Mouse (Mus musculus): ENCODE data around the gene Bcl2l2.

The Bcl2l2 gene

DNA sequence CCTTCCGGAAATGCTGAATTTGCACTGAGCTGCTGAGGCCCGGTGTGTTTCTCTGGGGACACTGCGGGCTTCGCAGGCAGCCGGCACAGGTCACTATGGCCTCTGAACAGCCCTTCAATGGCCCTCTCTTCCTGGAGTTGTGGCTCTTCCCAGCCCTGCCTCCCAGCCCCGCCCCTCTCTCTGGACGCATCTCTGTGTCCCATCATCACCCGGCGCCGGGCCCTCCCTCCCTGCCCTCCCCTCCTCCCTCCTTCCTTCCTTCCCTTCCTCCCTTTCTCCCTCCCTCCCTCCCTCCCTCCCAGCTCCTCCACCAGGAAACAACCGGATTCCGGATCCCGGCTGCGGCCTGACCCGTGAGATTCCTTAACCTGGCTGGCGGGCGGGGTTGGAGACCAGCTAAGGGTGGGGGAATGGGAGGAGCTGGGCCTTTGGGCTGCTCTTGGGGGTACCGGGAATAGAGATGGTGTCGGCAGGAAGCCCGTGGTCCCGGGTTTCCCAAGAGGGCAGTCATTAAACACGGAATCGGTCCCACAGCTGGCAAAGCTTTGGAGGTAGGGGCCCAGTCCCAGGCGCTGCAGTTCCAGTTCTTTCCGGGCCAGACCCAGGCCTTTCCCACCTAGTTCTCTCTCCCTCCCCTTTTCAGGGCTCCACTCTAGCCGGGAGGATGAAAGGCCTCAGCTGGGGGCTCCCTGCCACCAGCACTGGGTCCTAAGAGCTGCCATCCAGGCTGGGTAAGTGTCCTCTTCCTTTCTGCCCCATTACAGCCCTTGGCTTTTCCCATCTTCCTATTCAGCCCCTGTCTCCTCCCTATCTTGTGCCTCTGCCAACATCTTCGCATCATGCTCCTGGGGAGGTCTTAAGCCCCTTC lies at the start of gene Bcl2l2, which contains the start of gene Gm20521:
Gene Bcl2l2 (plus strand): TSS at position 224 of the 868 bp plus-strand sequence.
Gene Gm20521 (plus strand): TSS at position 288 of the 868 bp plus-strand sequence.
- peak; percentile 88 for DNase-seq (ENCODE audit: extremely low spot score, low spot score)

DNA sequence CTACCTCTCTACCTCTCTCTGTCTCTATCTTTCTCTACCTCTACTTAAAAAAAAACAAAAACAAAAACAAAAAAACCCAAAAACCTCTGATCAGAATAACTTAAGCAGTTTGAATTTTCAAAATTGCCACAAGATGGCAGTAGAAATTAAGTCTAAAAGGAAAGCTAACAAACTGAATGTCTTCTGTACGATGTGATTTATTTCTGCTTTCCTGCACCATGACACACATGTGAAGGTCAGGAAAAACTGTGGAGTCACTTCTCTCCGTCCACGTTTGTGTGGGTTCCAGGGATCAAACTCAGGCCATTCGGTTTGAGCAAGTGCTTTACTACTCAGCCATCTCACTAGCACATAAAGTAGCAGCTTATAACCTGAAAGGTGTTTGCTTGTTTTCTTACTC lies 39.7 kb upstream of the Bcl2l2 start:
- peak; percentile 20 for DNase-seq (ENCODE audit: extremely low spot score, low spot score)

GRCm38 (mm10) chr14:54855726-54856125 lies 27.5 kb upstream of the Bcl2l2 start:
- DNase-seq (ENCODE audit: extremely low spot score, low spot score) = no peak

DNA sequence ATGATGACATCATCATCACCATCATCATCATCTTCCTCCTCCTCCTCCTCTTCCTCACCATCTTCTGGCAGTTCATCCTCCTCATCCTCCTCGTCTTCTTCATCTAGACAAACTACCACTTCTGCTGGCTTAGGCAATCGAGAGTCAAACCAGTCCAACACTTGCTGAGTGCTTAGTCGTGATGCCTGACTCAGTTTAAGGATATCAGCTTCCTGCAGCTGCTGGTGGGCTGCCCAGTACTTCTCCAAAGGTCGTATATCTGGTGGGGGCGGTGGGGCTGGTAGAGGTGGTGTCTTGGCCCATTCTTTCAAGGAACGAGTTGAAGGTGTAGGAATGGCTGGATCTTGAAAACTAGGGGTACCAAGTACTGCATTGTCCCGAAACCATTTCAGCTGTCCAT lies 26.5 kb upstream of the Bcl2l2 start:
- DNase-seq (ENCODE audit: extremely low spot score, low spot score) = no peak

DNA sequence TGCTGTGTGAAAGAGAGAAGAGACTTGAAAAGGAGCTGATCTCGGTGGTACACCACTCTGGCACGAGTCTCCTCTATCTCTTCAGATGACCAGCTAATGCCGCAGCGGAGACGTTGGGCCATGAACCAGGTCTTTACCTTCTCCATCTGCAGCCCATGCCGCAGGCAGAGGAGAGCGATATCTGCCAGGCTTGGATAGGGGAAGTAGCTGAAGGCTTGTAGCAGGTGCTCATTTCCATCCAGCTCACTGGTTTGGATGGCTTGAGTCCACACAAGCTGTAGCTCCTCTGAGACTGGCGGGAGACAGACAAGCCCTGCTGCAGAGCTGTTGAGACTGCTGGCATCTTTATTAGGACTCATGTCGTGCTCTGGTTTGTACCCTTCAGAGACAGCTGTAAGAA lies 25.3 kb upstream of the Bcl2l2 start:
- no peak for DNase-seq (ENCODE audit: extremely low spot score, low spot score)

DNA sequence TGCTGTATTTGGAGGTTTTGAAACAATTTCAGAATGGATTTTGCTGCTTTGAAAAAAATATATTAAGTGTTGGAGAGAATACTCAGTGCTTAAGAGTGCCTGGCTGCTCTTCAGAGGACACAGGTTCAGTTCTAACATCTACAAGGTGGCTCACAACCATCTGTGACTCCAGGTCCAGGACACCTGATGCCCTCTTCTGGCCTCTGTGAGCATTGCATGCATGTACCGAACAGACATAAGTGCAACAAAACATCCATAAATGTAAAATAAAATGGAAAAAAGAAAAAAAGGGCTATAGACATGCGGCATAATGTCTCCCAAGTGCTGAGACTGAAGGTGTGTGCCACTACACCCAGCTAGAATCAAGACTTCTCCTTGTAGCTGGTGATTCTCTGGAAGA lies 22.7 kb upstream of the Bcl2l2 start:
- DNase-seq (ENCODE audit: extremely low spot score, low spot score) = peak; percentile 56

DNA sequence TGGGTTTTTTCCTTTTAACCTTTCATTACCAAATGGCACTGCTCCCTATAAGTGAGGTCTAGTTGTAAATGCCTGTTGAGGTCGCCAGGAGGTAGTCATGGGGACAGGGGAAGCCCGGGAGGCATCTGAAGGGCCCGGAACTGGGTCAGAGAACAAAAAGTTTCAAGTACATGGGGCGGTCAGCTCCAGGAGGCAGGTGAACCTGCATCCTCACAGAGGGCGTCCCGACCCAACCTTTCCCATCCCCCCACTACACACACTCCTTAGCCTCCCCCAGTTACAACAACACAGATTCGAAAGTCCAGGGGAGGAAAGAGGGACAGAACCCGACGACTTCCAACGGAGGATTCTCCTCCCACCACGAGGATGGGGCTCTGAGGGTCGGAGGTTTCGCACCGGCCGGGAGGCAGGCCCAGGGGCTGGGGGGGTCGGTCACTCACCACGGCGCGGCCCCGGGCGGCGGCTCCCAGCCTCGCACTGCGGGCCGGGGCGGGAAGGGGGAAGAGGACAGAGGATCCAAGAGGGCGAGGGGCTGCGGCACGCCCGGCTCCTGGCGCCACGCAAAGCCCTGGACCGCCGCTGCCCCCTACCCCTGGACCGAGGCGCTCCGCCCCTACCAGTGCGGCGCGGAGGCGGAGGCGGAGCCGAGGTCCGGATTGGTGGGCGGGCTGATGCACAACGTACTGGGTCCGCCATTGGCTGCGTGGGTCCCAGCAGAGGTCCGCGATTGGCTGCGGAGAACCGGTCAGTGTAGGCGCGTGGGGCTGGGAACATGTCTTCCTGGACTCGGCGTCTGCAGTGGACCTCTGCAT lies 19.5 kb upstream of the Bcl2l2 start:
- DNase-seq (ENCODE audit: extremely low spot score, low spot score) = peak; percentile 94

DNA sequence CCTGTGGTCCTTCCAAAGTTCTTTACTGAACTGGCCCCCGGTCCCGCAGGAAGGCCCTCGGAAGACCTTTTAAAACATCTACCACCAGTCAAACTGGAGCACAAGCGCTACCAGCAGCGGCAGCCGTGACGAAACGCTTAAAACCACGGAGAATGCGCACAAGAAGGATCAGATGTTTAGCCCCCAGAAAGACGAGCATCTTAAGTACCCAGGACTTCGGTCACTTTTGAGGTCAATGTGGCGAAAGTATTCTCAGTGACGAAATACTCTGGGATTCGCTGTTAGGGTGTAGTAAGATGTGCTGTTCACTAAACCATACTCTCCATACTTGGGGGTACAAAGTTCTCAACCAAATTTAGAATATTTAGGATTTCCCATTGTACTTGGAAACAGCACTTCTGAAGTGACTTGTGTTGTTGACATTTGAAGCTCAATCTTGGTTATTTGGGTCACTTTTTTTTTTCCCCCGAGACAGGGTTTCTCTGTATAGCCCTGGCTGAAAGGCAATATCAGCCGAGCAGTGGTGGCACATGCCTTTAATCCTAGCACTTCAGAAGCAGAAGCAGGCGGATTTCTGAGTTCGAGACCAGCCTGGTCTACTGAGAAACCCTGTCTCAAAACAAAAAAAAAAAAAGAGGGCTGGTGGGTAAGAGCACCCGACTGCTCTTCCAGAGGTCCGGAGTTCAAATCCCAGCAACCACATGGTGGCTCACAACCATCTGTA lies 18.7 kb upstream of the Bcl2l2 start:
- DNase-seq (ENCODE audit: extremely low spot score, low spot score) = peak; percentile 15

GRCm38 (mm10) chr14:54865626-54866025 lies 17.6 kb upstream of the Bcl2l2 start:
- DNase-seq (ENCODE audit: extremely low spot score, low spot score) = no peak

GRCm38 (mm10) chr14:54866268-54866667 lies 16.9 kb upstream of the Bcl2l2 start:
- DNase-seq (ENCODE audit: extremely low spot score, low spot score) = no peak

- peak; percentile 27 for DNase-seq (ENCODE audit: extremely low spot score, low spot score)
These were observed 16.2 kb upstream of the Bcl2l2 start for GRCm38 (mm10) chr14:54866936-54867335.

DNA sequence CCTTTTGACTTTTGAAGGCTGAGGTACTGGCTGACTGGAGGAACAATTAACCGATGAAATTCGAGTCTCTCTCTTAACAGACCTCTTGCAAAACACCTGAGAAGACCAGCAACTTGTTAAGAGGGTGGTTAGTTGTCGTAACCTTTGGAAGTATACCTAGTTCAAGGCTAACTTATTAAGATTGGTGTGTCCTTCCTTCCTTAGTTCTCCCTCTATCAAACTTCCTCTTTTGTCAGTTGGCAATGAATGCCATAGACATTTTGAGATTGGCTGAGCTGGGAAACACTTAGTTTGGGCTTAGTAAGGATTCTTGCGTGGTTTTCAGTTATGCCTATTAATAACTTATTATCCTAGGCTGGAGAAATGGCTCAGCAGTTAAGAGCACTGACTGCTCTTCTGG lies 15.2 kb upstream of the Bcl2l2 start:
- DNase-seq (ENCODE audit: extremely low spot score, low spot score) = no peak

- no peak for DNase-seq (ENCODE audit: extremely low spot score, low spot score)
These were observed 12.3 kb upstream of the Bcl2l2 start, which contains the start of gene Homez for GRCm38 (mm10) chr14:54870861-54871260. Gene Homez, minus strand, starts transcription at chr14:54870961.

DNA sequence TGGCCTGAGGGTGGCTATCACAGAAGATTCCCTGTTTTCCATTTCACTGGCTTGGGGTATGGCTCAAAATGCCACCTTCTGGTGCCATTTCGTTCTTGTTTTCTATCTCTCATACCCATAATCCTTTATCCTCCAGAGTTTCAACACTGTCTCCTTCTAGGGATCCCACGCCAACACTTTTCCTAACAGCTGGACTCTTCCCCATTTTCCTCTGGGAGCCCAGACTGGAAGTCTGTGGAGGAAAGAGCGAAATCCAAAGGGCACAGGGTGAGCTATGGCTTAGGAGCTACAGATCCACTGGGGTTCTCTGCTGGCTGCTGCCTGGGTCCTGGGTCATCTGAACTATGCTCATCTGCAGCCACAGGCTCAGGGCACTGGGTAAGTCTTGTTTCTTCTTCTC lies 9.0 kb upstream of the Bcl2l2 start:
- DNase-seq (ENCODE audit: extremely low spot score, low spot score) = no peak

DNA sequence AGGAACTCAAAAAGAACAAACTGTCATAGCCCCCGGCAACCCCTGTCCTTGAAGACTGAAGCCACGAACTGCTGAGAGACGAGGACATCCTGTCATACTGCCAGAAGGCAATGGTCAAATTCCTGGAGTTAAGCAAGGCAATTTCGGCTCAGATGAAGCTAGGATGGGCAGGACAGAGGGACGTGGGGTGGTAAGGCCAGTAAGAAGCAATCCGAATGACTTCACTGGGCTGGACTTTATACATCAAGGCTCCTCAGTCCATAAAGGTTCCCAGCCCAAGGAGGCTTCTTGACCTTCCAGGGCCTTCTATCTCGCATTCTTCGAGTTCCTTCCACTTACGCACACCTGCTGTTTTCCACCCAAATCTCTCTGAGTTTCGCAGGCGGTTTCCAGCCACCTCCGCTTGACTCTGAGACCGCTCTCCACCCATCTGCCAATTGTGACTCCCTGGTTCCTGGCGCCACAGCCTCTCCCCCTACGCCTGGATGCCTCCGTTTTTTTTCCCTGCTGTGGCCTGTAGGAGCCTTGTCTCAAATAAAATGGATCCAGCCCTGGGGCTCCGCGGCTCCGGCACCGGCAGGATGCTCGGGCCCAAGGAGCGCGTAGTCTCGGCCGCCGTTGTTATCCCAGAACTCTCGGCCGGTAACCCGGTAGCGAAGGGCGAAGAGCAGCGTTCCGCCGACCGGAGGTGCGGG lies 7.2 kb upstream of the Bcl2l2 start:
- no peak for DNase-seq (ENCODE audit: extremely low spot score, low spot score)

DNA sequence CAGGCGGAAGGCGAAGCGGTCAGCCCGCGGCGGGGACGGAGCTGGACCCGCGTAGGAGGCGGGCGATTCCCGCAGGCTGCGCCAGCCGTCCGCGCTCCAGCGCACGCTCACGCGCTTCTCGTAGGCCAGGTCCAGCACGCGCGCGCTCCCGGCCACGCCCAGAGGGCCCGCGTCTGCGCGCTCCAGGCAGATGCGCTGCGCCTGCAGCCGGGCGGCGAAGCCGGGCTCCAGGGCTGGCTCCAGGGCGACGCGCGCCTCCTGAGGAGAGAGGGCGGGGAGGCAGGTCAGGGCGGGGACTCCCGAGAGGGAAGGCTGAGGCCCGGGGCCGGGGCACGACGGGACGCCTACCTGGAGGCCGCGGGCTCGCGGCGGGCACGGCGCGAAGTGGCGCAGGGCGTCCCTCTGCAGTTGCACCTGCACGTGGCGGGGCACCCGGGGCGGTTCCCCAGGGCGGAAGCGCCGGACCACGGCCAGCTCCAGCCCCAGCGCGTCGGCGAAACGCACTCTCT lies 6.6 kb upstream of the Bcl2l2 start:
- peak; percentile 88 for DNase-seq (ENCODE audit: extremely low spot score, low spot score)

DNA sequence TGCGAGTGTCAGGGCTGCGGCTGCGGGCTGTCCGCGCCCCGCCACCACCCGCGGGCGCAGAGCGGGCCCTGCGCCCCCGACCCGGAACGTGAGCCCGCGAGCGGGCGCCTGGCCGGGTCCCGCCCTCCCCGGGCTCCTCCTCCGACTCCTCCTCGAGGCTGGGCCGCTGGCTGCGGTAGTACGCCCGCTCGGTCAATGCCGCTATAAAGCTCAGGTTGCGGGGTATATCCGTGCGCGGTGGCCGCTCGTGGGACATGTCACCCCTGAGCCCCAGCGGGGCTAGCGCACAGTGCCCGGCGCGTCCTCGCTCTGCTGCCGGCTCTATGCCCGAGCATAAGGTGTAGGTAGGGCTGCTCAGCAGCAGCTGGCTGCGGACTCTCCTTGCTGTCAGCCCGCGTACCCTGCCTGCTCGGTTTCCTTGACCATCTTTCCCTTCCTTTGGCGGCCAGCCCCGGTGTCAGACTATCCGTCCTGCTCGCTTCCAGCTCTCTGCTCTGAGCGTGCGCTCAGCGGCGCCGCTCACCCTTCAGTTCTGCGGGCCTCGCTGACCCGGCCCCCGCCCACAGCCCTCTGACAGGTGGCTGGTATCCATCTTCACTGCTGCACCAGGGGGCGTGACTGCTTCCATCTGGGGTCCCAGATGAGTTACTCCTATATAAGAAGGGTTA lies 6.0 kb upstream of the Bcl2l2 start, which contains the start of gene Ppp1r3e:
Gene Ppp1r3e (minus strand): TSS at position 503 of the 668 bp plus-strand sequence.
- peak; percentile 79 for DNase-seq (ENCODE audit: extremely low spot score, low spot score)

GRCm38 (mm10) chr14:54884022-54884712 lies 990 bp downstream of the Bcl2l2 start:
- no peak for DNase-seq (ENCODE audit: extremely low spot score, low spot score)

- no peak for DNase-seq (ENCODE audit: extremely low spot score, low spot score)
These were observed 2.1 kb downstream of the Bcl2l2 start for GRCm38 (mm10) chr14:54885309-54885708.
